Mouse (Mus musculus) right cerebral cortex, adult 2 months (tissue): ENCODE results near the gene Hs1bp3.

Source experiments
- DNase-seq, 2 experiments: peaks; one replicate each; pipeline ENCODE4 v3.0.0; 2021 to 2022; ENCODE audit warnings: low spot score in 2 of 2

Hs1bp3 gene

DNA sequence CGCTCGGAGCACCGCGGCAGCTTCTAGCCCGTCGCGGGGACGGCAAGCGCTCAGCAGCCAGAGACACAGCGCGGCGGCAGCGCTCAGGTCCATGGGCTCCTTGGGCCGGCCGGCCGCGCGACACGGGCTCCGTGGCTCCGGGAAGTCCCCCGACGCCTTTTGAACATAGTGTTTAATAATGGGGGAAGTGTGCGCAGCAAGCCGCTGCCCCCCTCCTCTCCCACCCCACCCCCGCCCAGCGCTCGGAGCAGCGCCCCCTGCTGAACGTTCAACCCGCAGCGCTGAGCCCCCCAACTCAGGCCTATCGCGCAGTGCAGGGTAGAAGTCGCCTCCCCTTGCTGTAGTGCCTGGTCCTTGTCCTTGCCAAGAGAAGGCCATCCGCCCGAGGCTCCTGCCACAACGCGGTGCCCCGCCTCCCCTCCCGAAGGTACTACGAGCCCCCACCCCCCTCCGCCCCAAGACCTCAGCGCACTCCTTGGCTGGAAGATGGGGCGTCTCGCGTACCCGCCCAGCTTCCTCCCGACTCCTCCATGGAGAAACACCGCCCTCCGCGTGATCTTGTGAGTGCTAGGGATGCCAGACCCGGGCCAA is 11.3 kb upstream of the Hs1bp3 start, which contains the start of gene Gdf7:
Gdf7 (minus strand) TSS at position 114 of the 591 bp plus-strand sequence.
- DNase-seq: no peak

GRCm38 (mm10) chr12:8305258-8305657 is 8.0 kb upstream of the Hs1bp3 start:
- DNase-seq: no peak

GRCm38 (mm10) chr12:8306432-8306831 is 6.8 kb upstream of the Hs1bp3 start:
- DNase-seq: peak; percentile 71 to 75

DNA sequence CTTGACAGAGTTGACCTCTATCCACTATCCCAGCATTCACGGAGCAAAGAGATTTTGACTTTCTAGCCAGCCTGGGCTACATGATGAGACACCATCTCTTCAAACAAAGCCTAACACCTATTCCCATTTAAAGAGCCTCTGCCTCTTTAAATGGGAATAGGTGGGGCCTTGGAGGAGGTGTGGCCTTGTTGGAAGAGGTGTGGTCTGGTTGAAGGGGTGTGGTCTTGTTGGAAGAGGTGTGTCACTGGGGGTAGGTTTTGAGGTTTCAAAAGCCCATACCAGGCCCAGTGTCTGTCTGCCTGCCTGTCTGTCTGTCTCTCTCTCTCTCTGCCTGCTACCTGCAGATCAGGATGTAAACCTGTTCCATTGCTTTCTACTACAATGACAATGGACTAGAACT is 6.3 kb upstream of the Hs1bp3 start:
- no peak for DNase-seq

GRCm38 (mm10) chr12:8310992-8311391 is 2.2 kb upstream of the Hs1bp3 start:
- DNase-seq: no peak

GRCm38 (mm10) chr12:8312266-8312665 is 966 bp upstream of the Hs1bp3 start:
- no peak for DNase-seq

DNA sequence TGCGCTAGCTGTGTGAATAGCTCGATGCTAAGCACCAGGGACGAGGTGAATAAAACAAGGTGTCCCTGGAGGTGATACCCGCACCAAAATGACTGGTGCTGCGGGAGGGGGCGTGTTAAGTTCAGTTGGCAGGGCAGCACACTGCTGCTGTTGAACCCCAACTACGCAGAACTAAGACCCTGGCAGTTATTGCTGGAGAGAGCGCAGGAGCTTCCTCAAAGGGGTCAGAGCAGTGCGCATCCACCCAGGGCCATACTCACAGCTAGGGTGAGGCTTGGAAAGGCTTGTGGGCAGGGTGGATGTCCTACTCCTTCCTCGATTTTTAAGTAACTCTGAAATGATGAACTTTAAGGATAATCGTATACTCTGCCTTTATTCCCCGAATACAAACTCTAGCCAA is 541 bp downstream of the Hs1bp3 start:
- DNase-seq: no peak

GRCm38 (mm10) chr12:8316541-8316940 is 3.3 kb downstream of the Hs1bp3 start:
- no peak for DNase-seq

DNA sequence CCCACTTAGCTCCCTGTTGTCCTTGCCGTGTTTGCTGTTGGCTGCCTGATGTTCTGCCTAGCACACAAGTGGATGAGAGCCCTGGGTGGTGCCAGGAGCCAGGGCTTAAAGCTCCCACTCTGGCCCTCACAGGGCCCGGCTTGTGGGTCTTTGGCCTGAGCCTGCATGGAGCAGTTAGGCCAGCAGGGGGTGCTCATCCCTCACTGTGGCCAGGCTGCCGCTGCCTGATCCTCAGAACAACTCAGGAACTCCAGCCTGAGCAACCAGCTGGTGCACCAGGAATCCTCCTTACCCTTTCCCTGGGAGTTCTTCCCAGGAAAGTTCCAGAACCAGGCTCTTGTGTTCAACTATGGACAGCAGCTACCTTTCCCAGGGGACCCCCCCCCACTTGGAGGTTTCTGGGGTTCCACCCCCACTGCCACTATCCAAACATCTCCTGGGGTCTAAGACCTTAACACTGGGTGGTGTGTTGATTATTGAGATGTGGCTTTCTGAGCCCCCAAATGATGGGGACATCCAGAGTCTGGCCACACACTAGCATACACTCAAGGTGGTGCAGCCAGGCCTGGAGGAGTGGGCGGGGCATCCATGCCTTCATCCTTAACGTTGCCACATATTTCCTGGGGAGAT is 7.0 kb downstream of the Hs1bp3 start:
- peak; percentile 86 to 87 for DNase-seq

DNA sequence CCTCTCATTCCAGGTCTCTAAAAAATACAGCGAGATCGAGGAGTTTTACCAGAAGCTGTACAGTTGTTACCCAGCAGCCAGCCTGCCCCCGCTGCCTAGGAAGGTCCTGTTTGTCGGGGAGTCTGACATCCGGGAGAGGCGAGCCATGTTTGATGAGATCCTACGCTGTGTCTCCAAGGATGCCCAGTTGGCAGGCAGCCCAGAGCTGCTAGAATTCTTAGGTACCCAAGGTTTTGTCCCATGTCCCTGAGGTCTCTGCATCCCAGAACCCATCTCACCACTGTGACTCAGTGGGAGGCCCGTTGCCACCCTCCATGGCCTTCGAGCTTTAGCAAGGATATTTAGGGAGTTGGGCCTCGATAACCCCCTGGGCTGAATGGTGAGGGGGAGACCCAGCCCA is 8.3 kb downstream of the Hs1bp3 start:
- DNase-seq: no peak

- DNase-seq: no peak
Observed at GRCm38 (mm10) chr12:8324086-8324485, 10.9 kb downstream of the Hs1bp3 start.

DNA sequence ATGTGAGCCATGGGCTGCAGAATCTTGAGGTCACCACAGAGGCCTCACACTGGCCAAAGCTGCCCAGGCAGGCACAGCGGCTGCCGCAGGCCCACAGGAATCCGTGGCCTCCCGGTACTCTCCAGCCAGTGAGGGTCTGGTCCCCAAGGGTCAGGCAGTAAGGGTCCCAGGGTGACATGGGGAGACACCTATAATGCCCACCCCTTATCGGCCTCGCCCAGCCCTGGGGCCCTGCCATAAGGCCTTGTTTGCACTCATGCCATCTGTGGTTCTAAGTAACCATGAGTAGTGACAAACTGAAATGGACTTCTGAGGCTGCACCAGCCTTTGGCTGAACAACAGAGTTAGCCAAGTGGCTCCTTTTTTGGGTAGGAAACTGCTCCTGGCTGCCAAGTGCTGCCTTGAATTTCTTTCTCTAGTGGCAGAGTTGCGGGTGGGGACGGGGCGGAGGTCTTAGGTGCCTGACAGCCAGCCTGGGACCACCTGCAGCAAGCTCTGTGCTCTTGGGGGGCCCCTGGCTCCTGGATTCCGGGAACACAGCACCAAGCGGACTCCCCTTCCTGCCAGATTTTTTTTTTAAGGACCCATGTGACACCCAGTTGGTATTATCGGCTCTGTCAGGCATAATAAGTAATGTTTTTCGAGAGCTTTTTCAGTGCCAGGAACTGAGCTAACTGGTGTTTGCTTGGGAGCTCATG is 12.2 kb downstream of the Hs1bp3 start:
- no peak for DNase-seq

GRCm38 (mm10) chr12:8325943-8326522 is 12.8 kb downstream of the Hs1bp3 start:
- peak in 1 of 2 experiments; percentile 58 for DNase-seq

DNA sequence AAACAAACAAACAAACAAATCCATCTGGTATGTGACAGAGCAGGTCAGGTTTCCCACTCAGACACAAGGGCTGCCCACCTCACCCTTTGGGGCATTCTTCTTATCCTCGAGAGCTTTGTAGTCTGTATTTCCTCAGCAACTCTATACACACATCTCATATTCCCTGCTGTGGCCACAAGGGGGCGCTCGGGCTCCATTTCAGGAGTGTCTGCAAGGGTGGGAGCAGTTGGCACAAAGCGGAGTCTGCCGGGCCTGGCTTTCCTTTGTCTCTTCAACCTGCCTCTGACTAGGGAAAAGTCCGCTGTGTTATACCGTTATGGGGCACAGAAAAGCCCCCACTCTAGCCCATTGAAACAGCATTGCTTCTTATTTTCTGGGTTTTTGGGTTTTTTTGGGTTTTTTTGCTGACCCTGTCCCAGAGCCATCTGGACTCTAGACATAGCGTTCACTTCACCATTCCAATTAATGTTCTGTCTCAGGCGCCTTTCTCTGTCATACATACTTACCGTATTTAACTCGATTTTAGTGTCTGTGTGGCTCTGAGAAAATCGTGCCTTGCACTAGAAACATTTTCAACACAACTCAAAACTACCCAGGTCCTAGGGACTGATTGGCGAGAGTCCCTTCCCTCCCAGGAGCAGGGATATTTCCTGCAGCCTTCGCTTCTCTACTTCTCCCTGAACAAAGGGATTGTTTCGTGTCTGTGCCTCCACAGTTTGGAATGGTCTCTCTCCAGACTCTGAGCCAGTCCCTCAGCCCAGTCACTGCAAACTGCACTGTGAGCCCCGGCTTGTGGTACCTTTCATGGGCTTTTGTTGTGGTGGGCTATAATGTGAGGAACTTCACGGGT is 13.8 kb downstream of the Hs1bp3 start:
- DNase-seq: peak; percentile 97 to 98

GRCm38 (mm10) chr12:8327675-8328053 is 14.4 kb downstream of the Hs1bp3 start:
- no peak for DNase-seq

DNA sequence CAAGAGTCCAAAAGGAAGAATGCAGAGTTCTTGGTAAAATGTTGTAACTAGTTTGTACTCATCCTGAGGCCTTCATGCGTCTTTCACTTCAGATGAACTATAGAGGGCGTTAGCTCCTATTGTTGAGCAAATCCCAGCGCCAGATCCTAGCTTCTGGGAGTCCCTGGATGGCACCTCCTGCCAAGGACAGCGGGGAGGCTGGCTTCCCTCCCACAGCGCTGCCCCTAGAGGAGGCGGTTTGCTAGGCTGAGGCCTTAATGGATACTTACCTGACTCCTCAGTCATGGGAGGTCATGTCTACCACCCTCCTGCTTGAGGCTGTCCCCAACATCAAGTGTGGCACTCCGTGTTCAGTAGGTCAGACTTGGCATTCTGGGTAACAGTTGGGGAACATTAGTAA is 16.0 kb downstream of the Hs1bp3 start:
- DNase-seq: no peak

GRCm38 (mm10) chr12:8331489-8332173 is 18.4 kb downstream of the Hs1bp3 start:
- DNase-seq: no peak

DNA sequence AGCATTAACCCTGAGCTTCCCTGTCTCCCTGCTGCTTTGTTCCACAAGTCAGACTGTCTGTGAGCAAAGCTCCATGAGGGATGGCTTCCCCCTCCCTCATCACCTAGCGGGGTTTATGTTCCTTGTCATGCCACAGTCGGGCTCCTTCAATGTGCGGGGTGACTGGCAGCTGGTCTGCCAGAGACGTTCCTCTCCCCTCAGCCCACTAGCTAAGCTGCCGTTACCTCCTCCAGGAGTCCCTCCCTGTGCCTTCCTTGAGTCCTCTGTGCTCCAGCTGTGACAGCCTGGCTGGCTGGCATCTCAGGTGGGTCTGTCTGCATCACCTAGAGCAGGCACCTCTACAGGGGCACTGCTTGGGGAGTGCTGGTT is 18.9 kb downstream of the Hs1bp3 start:
- no peak for DNase-seq

DNA sequence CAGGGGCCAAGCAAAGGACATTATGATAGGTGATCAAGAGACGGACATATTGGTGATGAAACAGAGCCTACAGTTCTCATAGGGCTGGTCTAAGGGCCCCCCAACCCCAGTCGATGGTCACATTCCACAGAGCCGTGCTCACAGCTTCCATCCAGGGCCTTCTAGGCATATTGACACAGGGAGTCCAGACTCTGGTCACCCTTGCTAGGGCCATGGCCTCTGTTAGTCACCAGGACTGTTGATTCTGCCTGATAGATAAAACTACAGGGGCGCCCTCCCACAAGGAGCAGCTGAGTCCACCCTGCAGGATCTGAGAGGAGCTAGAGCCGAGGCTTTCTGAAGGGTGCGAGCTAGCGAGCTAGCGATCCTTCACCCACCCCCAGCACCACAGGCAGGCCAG is 20.4 kb downstream of the Hs1bp3 start:
- no peak for DNase-seq

- DNase-seq: no peak
Observed at GRCm38 (mm10) chr12:8334261-8334660, 21.0 kb downstream of the Hs1bp3 start.

DNA sequence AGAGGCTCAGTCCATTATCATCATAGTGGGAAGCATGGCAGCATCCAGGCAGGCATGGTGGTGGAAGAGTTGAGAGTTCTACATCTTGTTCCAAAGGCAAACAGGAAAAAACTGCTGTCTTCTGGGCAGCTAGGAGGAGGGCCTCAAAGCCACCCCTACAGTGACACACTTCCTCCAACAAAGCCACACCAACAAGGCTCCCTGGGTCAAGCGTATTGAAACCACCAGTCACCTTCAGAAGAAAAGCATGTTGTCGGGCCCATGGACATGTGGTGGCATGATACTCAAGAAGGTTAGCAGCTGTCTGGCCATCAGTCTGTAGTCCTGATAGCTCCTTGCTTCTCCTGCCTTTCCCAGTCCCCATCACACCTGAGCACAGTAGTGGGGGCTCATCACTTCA is 22.3 kb downstream of the Hs1bp3 start:
- DNase-seq: no peak
